Mouse (Mus musculus) liver, embryonic 15.5 days (tissue): Measurements from ENCODE around the gene Ankrd33b. TPM values are rescaled to one million over a fixed set of nuclear protein-coding genes. Genes with fewer than 3 reads are reported as not detected.

Source experiments
- ATAC-seq: fragments of 200-750 bp; cut with Nextera tagmentation; 2 replicates; pipeline ENCODE4 v1.8.0; 2017; ENCODE audit warnings: moderate number of reproducible peaks, mild to moderate bottlenecking, moderate library complexity; ENCODE audit not compliant: insufficient read depth
- H3K27ac ChIP-seq: fragments of 300-500 bp; sonication (generic); replicated peaks from 2 replicates; pipeline ENCODE4 v1.5.1; 2015; ENCODE audit warnings: mild to moderate bottlenecking, inconsistent platforms
- H3K27me3 ChIP-seq: fragments of 300-500 bp; sonication (generic); 2 replicates; pipeline ENCODE4 v1.6.1; 2015; ENCODE audit warnings: mild to moderate bottlenecking, inconsistent platforms
- H3K36me3 ChIP-seq: fragments of 300-500 bp; sonication (generic); replicated peaks from 2 replicates; pipeline ENCODE4 v1.6.1; 2015; ENCODE audit warnings: moderate library complexity, mild to moderate bottlenecking, inconsistent platforms
- H3K4me1 ChIP-seq: fragments of 300-500 bp; sonication (generic); replicated peaks from 2 replicates; pipeline ENCODE4 v1.6.1; 2015; ENCODE audit warnings: inconsistent platforms
- H3K4me2 ChIP-seq: fragments of 300-500 bp; sonication (generic); 2 replicates; pipeline ENCODE4 v1.6.1; 2015; ENCODE audit warnings: moderate library complexity, mild to moderate bottlenecking, inconsistent platforms
- H3K4me3 ChIP-seq: fragments of 300-500 bp; sonication (generic); replicated peaks from 2 replicates; pipeline ENCODE4 v1.5.1; 2015; ENCODE audit warnings: mild to moderate bottlenecking, inconsistent platforms
- H3K9ac ChIP-seq: fragments of 300-500 bp; sonication (generic); 2 replicates; pipeline ENCODE4 v1.6.1; 2015; ENCODE audit warnings: moderate library complexity, mild to moderate bottlenecking, inconsistent platforms
- H3K9me3 ChIP-seq: fragments of 300-500 bp; sonication (generic); replicated peaks from 2 replicates; pipeline ENCODE4 v1.6.1; 2016; ENCODE audit warnings: inconsistent platforms
- WGBS: fragments of 180-500 bp; shearing (Covaris S2); methylation state at CpG from one replicate; pipeline ENCODE4 v1.1.7; 2015; ENCODE audit warnings: mixed read lengths; ENCODE audit not compliant: insufficient replicate concordance; 5-methylcytosine and 5-hydroxymethylcytosine counted together
- polyA plus RNA-seq: library from polyadenylated mRNA; unstranded; fragments of >200 nt; fragmentation: Nextera tagmentation; extraction: Ambion mirVana; gene quantifications from 2 replicates; pipeline ENCODE4 v1.2.1, GENCODE M21; 2015

Ankrd33b gene
- polyA plus RNA-seq, 1 experiment from 2014 or later: 0.62 TPM

DNA sequence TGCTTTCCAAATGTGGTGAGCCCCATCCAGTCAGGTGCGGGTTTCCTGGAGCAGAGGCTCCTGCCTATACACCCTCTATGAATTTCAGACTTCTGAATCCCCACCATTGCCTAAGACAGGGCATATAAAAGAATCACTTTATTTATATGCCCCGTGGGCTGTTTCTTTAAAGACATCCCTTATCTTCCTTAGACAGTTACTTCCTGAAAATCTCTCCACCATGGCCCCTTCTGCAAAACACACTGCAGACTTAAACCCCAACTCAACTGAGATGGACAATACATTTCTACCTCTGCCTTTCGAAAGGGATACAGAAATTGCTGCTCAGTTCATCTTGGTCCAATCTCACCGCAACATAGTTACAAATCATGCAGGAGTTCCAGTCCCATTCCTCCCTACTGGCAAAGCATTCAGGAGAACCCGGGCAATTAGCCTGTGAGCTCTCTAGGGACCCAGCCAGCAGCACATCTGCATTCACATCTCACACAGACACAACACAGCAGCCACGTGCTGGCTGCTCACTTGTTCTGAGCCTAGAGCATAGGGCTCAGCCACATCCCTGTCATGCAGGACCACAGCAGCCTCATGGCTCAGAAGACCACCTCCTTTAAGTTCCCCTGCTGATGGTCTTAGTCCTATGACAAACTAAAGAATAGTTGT lies 68.1 kb downstream of the Ankrd33b start:
- Histone ChIP-seq H3K4me1 (no peaks in the 10 kb centered on the region), H3K36me3 (no peaks in the 10 kb centered on the region), H3K4me2 (no peak overlapping the region), H3K9me3 (no peaks in the 10 kb centered on the region), H3K4me3 (no peak overlapping the region), H3K9ac (no peak overlapping the region), H3K27ac (no peak overlapping the region), H3K27me3 (peaks cover 27% of the 10 kb centered on the region)
- WGBS: 30% methylated on average over 6 of the region's 6 CpGs
- no peak for ATAC-seq

DNA sequence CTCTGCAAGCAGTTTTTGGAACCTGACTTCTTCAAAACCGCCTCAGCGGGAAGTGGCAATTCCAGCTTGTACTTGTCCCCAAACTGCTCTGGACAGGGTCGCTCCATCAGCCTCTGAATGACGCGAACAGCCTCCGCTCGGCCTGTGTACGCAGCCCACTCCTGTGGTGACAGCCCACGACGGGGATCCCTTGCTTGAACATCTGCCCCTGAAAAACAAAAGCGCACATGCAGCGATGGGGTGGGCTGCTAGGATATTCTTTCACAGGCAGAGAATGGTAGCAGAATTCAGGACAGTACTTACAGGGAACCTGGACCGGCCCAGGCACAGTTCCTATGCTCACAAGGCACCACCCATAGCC lies 69.8 kb downstream of the Ankrd33b start:
- no peak for ATAC-seq
- no peaks in the 10 kb centered on the region for H3K36me3 ChIP-seq
- H3K27me3 ChIP-seq: peaks cover 27% of the 10 kb centered on the region
- no peak overlapping the region for H3K4me3 ChIP-seq
- no peaks in the 10 kb centered on the region for H3K4me1 ChIP-seq
- WGBS: 33% methylated on average over 13 of the region's 13 CpGs
- no peaks in the 10 kb centered on the region for H3K9me3 ChIP-seq
- H3K9ac ChIP-seq: no peak overlapping the region
- H3K27ac ChIP-seq: no peak overlapping the region
- no peak overlapping the region for H3K4me2 ChIP-seq

DNA sequence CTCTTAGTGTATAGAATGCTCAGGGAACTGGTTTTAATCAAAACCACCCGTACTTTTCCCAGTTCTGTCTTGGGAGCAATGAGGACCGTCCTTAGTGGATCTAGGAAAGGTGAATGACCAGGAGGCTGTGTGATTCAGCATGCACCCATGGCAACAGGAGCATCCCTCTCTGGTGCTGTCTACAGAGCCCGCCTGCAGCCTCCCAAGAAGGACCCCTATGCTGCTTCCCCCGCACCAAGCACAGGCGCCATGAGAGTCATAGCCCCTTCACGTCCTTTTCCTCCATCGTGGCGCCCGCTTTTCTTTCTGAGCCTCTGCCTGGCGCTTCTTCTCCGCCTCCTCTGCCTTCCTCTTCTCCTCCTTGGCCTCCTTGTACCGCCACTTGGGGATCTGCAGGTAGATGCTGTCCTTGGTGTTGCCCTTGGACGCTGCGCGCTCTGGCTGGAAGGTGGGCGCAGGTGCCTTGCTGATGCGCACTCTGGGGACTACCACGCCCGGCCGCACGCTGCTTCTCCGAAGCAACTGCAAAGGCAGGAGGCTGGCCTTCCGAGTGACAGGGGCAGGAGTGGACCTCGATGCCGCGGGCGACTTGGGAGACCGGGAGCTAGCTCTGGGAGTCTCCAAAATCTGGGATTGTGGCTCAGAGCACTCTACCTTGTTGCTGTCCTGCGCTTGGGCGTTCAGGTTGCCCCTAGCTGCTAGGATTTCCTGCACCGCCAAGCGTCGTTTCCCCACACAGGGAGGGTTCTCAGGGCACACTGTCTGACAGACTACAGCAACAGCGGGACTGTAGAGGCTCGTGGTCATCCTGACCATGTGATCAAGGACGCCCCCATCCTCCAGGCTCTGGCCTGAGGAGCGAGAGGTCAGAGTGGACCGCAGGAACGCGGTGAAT lies 70.4 kb downstream of the Ankrd33b start:
- no peak for ATAC-seq
- Histone ChIP-seq H3K4me2 (no peak overlapping the region), H3K9ac (no peak overlapping the region), H3K27ac (no peak overlapping the region), H3K27me3 (peaks cover 27% of the 10 kb centered on the region), H3K9me3 (no peaks in the 10 kb centered on the region), H3K4me1 (no peaks in the 10 kb centered on the region), H3K4me3 (no peak overlapping the region), H3K36me3 (no peaks in the 10 kb centered on the region)
- 12% methylated on average over 40 of the region's 40 CpGs for WGBS

DNA sequence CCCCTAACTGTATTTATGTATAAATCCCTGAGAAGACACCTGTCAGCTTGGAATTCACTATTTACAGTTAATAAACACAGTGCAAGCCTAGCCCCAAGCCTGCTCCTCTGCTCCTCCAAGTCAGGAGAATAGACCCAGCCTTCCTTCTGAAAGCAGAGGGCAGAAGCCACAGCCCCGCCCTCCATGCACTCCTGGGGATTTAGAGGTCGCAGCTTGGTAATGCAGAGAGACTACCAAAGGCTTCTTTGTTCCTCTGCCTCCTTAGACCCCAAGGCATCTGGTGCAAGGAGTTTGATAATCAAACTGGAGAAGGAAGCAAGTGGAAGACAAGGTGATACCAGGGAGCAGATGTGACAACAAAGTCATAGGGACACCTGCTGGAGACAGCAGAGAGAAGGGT lies 73.2 kb downstream of the Ankrd33b start:
- ATAC-seq: no peak
- Histone ChIP-seq H3K9ac (no peak overlapping the region), H3K27me3 (peaks cover 27% of the 10 kb centered on the region), H3K4me3 (no peak overlapping the region), H3K36me3 (no peaks in the 10 kb centered on the region), H3K4me1 (no peaks in the 10 kb centered on the region), H3K9me3 (no peaks in the 10 kb centered on the region), H3K27ac (no peak overlapping the region), H3K4me2 (no peak overlapping the region)
- 21% methylated on average over 2 of the region's 2 CpGs for WGBS

DNA sequence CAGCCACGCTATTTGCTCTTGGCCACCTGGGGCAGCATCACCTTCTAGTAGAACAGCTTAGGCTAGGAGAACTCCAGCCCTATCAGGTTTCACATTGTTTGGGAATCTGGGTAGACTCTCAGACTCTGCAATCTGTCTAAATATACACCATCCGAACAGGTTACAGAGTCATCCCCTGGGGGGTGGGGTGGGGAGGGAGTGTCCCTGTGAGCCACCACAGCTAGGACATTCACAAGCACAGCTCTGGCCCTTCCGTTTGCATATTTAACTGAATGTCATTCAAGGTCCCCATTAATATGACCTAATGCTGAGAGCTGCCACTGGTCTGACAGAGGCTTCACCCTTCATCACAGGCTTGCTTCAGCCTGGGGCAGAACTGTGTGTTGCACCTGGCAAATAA lies 74.9 kb downstream of the Ankrd33b start:
- WGBS: 42% methylated on average over 3 of the region's 3 CpGs

DNA sequence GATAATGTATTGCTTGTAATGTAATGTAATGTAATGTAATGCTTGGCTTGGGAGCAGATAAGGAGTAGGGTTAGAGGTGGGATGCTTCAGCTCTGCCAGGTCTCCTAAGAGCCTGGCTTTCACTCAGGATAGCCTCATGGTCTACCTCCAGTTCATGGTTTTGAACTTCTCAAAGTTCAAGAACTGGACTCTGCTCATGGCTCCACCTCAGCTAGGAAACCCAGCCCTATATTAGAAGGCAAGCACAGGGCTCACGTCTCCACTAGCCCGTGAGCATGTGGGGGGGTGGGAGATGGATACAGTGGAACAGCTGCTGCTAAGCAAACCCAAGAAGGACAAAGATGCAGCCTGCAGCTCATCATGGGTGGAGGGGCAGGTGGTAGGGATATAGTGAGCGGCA lies 81.8 kb downstream of the Ankrd33b start:
- Histone ChIP-seq H3K4me3 (no peak overlapping the region), H3K27me3 (no peaks in the 10 kb centered on the region), H3K27ac (no peak overlapping the region), H3K9ac (no peak overlapping the region), H3K9me3 (no peaks in the 10 kb centered on the region), H3K4me2 (no peak overlapping the region), H3K4me1 (peaks cover 7% of the 10 kb centered on the region), H3K36me3 (no peaks in the 10 kb centered on the region)
- 66% methylated on average over 3 of the region's 3 CpGs for WGBS
- ATAC-seq: no peak

More for the DNA sequence above, 74.9 kb downstream of the Ankrd33b start:
- Histone ChIP-seq H3K4me2 (no peak overlapping the region), H3K27me3 (peaks cover 18% of the 10 kb centered on the region), H3K36me3 (no peaks in the 10 kb centered on the region), H3K4me3 (no peak overlapping the region), H3K27ac (no peak overlapping the region), H3K9me3 (no peaks in the 10 kb centered on the region), H3K9ac (no peak overlapping the region), H3K4me1 (no peaks in the 10 kb centered on the region)
- no peak for ATAC-seq

DNA sequence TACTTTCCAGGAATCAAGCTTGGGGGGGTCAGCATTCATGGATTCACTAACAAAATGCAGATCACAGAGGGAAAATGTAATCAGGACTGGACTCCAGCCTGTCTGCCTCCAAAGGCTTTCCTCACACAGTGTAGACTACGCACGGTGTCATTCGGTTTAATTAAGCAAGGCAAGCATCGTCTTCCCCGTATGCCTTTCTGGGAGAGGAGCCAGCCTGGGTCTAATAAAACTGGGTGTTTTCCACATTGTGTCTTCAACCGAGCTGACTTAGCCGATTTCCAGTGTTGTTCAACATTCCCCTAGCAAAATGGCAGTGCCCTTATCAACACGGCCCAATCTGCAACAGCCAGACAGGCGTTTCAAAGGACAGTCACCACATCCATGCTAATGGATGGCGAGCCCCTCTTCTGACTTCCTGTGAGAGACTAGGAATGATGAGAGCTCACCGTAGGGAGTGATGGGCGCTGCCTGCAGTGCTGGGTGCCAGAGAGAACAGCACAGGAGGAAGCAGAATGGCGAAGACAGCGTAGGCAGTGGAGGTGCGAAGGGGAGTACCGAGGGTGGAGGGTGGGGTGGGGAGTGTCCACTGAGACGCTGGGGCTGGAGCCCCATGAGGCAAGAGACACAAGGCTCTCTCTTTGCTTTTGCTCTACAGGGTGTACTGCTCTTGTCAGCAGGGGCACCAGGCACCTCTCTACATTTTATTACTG lies 82.4 kb downstream of the Ankrd33b start:
- Histone ChIP-seq H3K27me3 (no peaks in the 10 kb centered on the region), H3K36me3 (no peaks in the 10 kb centered on the region), H3K9me3 (no peaks in the 10 kb centered on the region), H3K9ac (no peak overlapping the region), H3K4me2 (no peak overlapping the region), H3K27ac (no peak overlapping the region), H3K4me3 (no peak overlapping the region), H3K4me1 (peaks cover 12% of the 10 kb centered on the region)
- no peak for ATAC-seq
- WGBS: 52% methylated on average over 17 of the region's 17 CpGs

DNA sequence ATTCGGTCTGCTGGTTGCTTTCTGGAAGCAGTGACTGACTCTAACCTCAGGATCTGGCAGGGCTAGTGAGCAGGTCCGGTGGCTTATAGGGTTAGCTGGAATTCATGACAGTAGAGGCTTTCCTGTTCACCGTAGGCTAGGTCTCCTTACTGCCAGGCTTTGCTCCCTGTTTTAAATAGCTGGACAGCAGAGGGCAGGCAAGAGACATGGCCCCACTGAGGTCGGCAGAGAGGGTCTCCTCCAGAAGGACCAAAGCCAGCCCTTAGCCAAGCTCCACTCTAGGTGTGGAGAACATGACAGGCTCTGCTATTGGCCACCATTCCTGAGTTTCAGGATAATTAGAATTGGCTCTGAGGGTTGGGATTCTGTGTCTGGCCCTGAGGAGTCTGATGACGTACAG lies 83.4 kb downstream of the Ankrd33b start:
- no peak overlapping the region for H3K4me2 ChIP-seq
- H3K9ac ChIP-seq: no peak overlapping the region
- H3K36me3 ChIP-seq: no peaks in the 10 kb centered on the region
- no peaks in the 10 kb centered on the region for H3K9me3 ChIP-seq
- H3K27ac ChIP-seq: no peak overlapping the region
- no peaks in the 10 kb centered on the region for H3K27me3 ChIP-seq
- H3K4me3 ChIP-seq: no peak overlapping the region
- H3K4me1 ChIP-seq: peaks cover 12% of the 10 kb centered on the region
- no peak for ATAC-seq
- 52% methylated on average over 5 of the region's 5 CpGs for WGBS

DNA sequence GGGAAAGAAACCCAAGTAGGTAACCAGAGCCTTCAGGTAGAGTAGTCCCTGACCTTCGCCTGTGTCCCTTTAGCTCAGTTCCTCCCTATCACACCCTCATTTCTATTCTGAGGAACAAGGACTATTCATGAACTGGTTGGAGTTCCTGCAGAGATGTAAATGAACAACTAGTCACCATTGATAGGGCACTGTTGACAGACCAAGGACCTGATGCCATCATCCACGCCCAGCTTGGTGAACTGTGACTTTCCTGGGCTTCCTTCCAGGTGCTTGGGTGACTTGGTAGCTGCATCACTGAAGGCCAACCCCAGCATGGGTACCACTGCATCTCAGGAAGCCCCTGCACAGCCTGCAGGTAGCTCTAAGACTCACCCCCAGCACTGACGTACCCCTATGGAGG lies 85.2 kb downstream of the Ankrd33b start:
- Histone ChIP-seq H3K27ac (no peak overlapping the region), H3K9me3 (no peaks in the 10 kb centered on the region), H3K9ac (no peak overlapping the region), H3K4me3 (no peak overlapping the region), H3K27me3 (no peaks in the 10 kb centered on the region), H3K36me3 (no peaks in the 10 kb centered on the region), H3K4me1 (peaks cover 12% of the 10 kb centered on the region), H3K4me2 (no peak overlapping the region)
- ATAC-seq: no peak
- WGBS: 48% methylated on average over 3 of the region's 3 CpGs

DNA sequence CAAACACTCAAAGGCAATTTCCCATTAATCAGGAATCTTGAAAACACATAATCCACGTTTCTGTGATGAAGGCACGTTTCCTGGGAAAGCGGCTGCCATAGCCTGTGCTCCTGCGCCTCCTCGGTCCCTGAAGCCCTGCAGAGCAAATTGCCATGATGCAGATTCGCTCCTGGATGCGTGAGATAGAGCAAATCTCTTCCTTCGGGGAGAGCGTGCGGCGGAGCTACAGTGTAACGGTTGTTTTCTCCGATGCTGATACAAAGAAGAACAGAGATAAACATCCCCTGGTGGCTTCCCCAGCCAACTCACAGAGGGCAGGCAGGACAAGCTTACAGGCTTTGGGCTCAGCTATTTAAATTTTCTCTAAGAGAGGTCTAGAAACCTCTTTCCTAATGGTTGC lies 85.7 kb downstream of the Ankrd33b start:
- H3K36me3 ChIP-seq: no peaks in the 10 kb centered on the region
- no peak overlapping the region for H3K4me3 ChIP-seq
- H3K27me3 ChIP-seq: no peaks in the 10 kb centered on the region
- WGBS: 30% methylated on average over 13 of the region's 13 CpGs
- ATAC-seq: no peak
- H3K4me1 ChIP-seq: peaks cover 12% of the 10 kb centered on the region
- H3K4me2 ChIP-seq: no peak overlapping the region
- no peak overlapping the region for H3K9ac ChIP-seq
- H3K27ac ChIP-seq: no peak overlapping the region
- no peaks in the 10 kb centered on the region for H3K9me3 ChIP-seq

DNA sequence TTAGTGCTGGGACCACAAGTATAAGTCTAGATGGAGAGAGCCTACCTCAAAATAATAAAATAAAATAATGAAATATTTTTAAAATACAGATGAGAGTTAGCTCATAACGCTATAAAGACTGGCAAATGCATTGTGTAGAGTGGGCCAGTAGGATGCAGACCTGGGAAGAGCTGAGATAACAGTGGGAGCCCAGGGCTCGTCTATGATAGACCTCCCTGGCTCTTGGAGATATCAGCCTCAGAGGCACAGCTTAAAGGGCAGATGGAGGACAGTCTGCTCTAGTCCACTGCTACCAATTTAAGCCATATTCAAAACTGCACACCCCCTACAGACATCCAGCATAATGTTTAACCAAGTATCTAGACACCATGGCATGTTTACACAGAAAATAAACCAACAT lies 86.8 kb downstream of the Ankrd33b start:
- Histone ChIP-seq H3K9ac (no peak overlapping the region), H3K27ac (no peak overlapping the region), H3K4me3 (no peak overlapping the region), H3K27me3 (no peaks in the 10 kb centered on the region), H3K9me3 (no peaks in the 10 kb centered on the region), H3K36me3 (no peaks in the 10 kb centered on the region), H3K4me2 (no peak overlapping the region), H3K4me1 (peaks cover 12% of the 10 kb centered on the region)
- ATAC-seq: peak; percentile 44; the same call in 1 of the 2 replicates
- 27% methylated on average over 2 of the region's 2 CpGs for WGBS
